Mouse (Mus musculus): Measurements from ENCODE around the gene Madcam1. TPM values are rescaled to one million over a fixed set of nuclear protein-coding genes. Genes with fewer than 3 reads are reported as not detected.

The Madcam1 gene
- total RNA-seq, 2 experiments from 2014 or later = not detected

- no peak for ATAC-seq (ENCODE audit: poor library complexity, severe bottlenecking)
These were observed 42.8 kb downstream of the Madcam1 start for GRCm38 (mm10) chr10:79707162-79707561.

- ATAC-seq (ENCODE audit: poor library complexity, severe bottlenecking) = no peak
These were observed 43.4 kb downstream of the Madcam1 start for GRCm38 (mm10) chr10:79707759-79708158.

GRCm38 (mm10) chr10:79708668-79709067 lies 44.3 kb downstream of the Madcam1 start:
- no peak for ATAC-seq (ENCODE audit: poor library complexity, severe bottlenecking)

GRCm38 (mm10) chr10:79709307-79709706 lies 44.9 kb downstream of the Madcam1 start:
- ATAC-seq (ENCODE audit: poor library complexity, severe bottlenecking) = no peak

- no peak for ATAC-seq (ENCODE audit: poor library complexity, severe bottlenecking)
These were observed 47.7 kb downstream of the Madcam1 start for GRCm38 (mm10) chr10:79712029-79712428.

GRCm38 (mm10) chr10:79712499-79713126 lies 48.3 kb downstream of the Madcam1 start:
- ATAC-seq (ENCODE audit: poor library complexity, severe bottlenecking) = peak; percentile 59

- ATAC-seq (ENCODE audit: poor library complexity, severe bottlenecking) = no peak
These were observed 48.8 kb downstream of the Madcam1 start for GRCm38 (mm10) chr10:79713163-79713562.

GRCm38 (mm10) chr10:79714996-79715395 lies 50.6 kb downstream of the Madcam1 start:
- ATAC-seq (ENCODE audit: poor library complexity, severe bottlenecking) = no peak

GRCm38 (mm10) chr10:79716254-79716987 lies 52.1 kb downstream of the Madcam1 start, which contains the start of gene Hcn2:
Gene Hcn2, plus strand, starts transcription at chr10:79716634.
- ATAC-seq (ENCODE audit: poor library complexity, severe bottlenecking) = no peak

GRCm38 (mm10) chr10:79716988-79717355 lies 52.6 kb downstream of the Madcam1 start:
- ATAC-seq (ENCODE audit: poor library complexity, severe bottlenecking) = peak; percentile 14; the same call in 1 of the 2 replicates

GRCm38 (mm10) chr10:79717640-79718357 lies 53.4 kb downstream of the Madcam1 start:
- ATAC-seq (ENCODE audit: poor library complexity, severe bottlenecking) = peak; percentile 61

Other genes with a start within 250 kb of the Madcam1 start
- not detected in 2 replicates for gene Vmn2r83, start 195.8 kb upstream of the Madcam1 start, total RNA-seq (2015)
- gene Vmn2r83, start 195.8 kb upstream of the Madcam1 start, total RNA-seq (2017) = not detected in 2 replicates
- gene Plpp2, start 130.8 kb upstream of the Madcam1 start, total RNA-seq (2015) = 13.5 and 14.7 TPM in 2 replicates
- gene Plpp2, start 130.8 kb upstream of the Madcam1 start, total RNA-seq (2017) = 3.9 and 5.1 TPM in 2 replicates
- gene Mier2, start 109.4 kb upstream of the Madcam1 start, total RNA-seq (2015) = 5.8 and 7.3 TPM in 2 replicates
- 9.4 and 19.5 TPM in 2 replicates for gene Mier2, start 109.4 kb upstream of the Madcam1 start, total RNA-seq (2017)
- not detected in 2 replicates for gene Theg, start 77.2 kb upstream of the Madcam1 start, total RNA-seq (2015)
- not detected in 2 replicates for gene Theg, start 77.2 kb upstream of the Madcam1 start, total RNA-seq (2017)
- gene C2cd4c, start 50.5 kb upstream of the Madcam1 start, total RNA-seq (2015) = not detected in 2 replicates
- not detected in 2 replicates for gene C2cd4c, start 50.5 kb upstream of the Madcam1 start, total RNA-seq (2017)
- gene Shc2, start 26.6 kb upstream of the Madcam1 start, total RNA-seq (2015) = not detected in 2 replicates
- gene Shc2, start 26.6 kb upstream of the Madcam1 start, total RNA-seq (2017) = not detected in 2 replicates
- gene Odf3l2, start 18.8 kb upstream of the Madcam1 start, total RNA-seq (2015) = not detected in 2 replicates
- not detected in 2 replicates for gene Odf3l2, start 18.8 kb upstream of the Madcam1 start, total RNA-seq (2017)
- gene Tpgs1, start 4.8 kb downstream of the Madcam1 start, total RNA-seq (2015) = 17.5 and 21.0 TPM in 2 replicates
- gene Tpgs1, start 4.8 kb downstream of the Madcam1 start, total RNA-seq (2017) = 8.8 and 21.1 TPM in 2 replicates
- gene Cdc34, start 17.6 kb downstream of the Madcam1 start, total RNA-seq (2015) = 52.6 and 53.3 TPM in 2 replicates
- gene Cdc34, start 17.6 kb downstream of the Madcam1 start, total RNA-seq (2017) = 70.2 and 100 TPM in 2 replicates
- 2.0 and 2.4 TPM in 2 replicates for gene Gzmm, start 24.5 kb downstream of the Madcam1 start, total RNA-seq (2015)
- gene Gzmm, start 24.5 kb downstream of the Madcam1 start, total RNA-seq (2017) = 0.20 and 0.92 TPM in 2 replicates
- 289 and 306 TPM in 2 replicates for gene Bsg, start 39.9 kb downstream of the Madcam1 start, total RNA-seq (2015)
- gene Bsg, start 39.9 kb downstream of the Madcam1 start, total RNA-seq (2017) = 194 and 196 TPM in 2 replicates
- gene Hcn2, start 52.1 kb downstream of the Madcam1 start, total RNA-seq (2015) = 0.04 TPM in 1 of 2 replicates, not detected in the other
- not detected in 2 replicates for gene Hcn2, start 52.1 kb downstream of the Madcam1 start, total RNA-seq (2017)
- 20.9 and 27.8 TPM in 2 replicates for gene Polrmt, start 82.0 kb downstream of the Madcam1 start, total RNA-seq (2015)
- 9.7 and 12.6 TPM in 2 replicates for gene Polrmt, start 82.0 kb downstream of the Madcam1 start, total RNA-seq (2017)
- gene Fgf22, start 90.5 kb downstream of the Madcam1 start, total RNA-seq (2015) = not detected in 2 replicates
- gene Fgf22, start 90.5 kb downstream of the Madcam1 start, total RNA-seq (2017) = not detected in 2 replicates
- 30.4 and 34.0 TPM in 2 replicates for gene Rnf126, start 102.4 kb downstream of the Madcam1 start, total RNA-seq (2015)
- gene Rnf126, start 102.4 kb downstream of the Madcam1 start, total RNA-seq (2017) = 12.5 and 13.0 TPM in 2 replicates
- gene Fstl3, start 112.7 kb downstream of the Madcam1 start, total RNA-seq (2015) = 3.9 and 5.3 TPM in 2 replicates
- gene Fstl3, start 112.7 kb downstream of the Madcam1 start, total RNA-seq (2017) = 1.7 and 2.7 TPM in 2 replicates
- 2.7 and 5.6 TPM in 2 replicates for gene Prss57, start 126.4 kb downstream of the Madcam1 start, total RNA-seq (2015)
- gene Prss57, start 126.4 kb downstream of the Madcam1 start, total RNA-seq (2017) = 1.2 and 1.8 TPM in 2 replicates
- gene Palm, start 129.0 kb downstream of the Madcam1 start, total RNA-seq (2015) = 39.3 and 42.2 TPM in 2 replicates
- gene Palm, start 129.0 kb downstream of the Madcam1 start, total RNA-seq (2017) = 30.2 and 35.5 TPM in 2 replicates
- not detected in 2 replicates for gene Misp, start 156.4 kb downstream of the Madcam1 start, total RNA-seq (2015)
- gene Misp, start 156.4 kb downstream of the Madcam1 start, total RNA-seq (2017) = not detected in 2 replicates
- 138 and 144 TPM in 2 replicates for gene Ptbp1, start 189.9 kb downstream of the Madcam1 start, total RNA-seq (2015)
- gene Ptbp1, start 189.9 kb downstream of the Madcam1 start, total RNA-seq (2017) = 97.9 and 133 TPM in 2 replicates
- gene Prtn3, start 209.9 kb downstream of the Madcam1 start, total RNA-seq (2015) = 322 and 372 TPM in 2 replicates
- 92.6 and 97.3 TPM in 2 replicates for gene Prtn3, start 209.9 kb downstream of the Madcam1 start, total RNA-seq (2017)
- gene Plppr3, start 210.1 kb downstream of the Madcam1 start, total RNA-seq (2015) = 6.2 and 10.6 TPM in 2 replicates
- 13.2 and 17.6 TPM in 2 replicates for gene Plppr3, start 210.1 kb downstream of the Madcam1 start, total RNA-seq (2017)
- 348 and 366 TPM in 2 replicates for gene Elane, start 221.7 kb downstream of the Madcam1 start, total RNA-seq (2015)
- gene Elane, start 221.7 kb downstream of the Madcam1 start, total RNA-seq (2017) = 161 and 164 TPM in 2 replicates
- gene Cfd, start 226.3 kb downstream of the Madcam1 start, total RNA-seq (2015) = not detected in 2 replicates
- gene Cfd, start 226.3 kb downstream of the Madcam1 start, total RNA-seq (2017) = not detected in 2 replicates
- 12.0 and 13.6 TPM in 2 replicates for gene Med16, start 244.4 kb downstream of the Madcam1 start, total RNA-seq (2015)
- gene Med16, start 244.4 kb downstream of the Madcam1 start, total RNA-seq (2017) = 17.5 and 18.0 TPM in 2 replicates
- not detected in 2 replicates for gene Gm26602, start 246.3 kb downstream of the Madcam1 start, total RNA-seq (2015)
- not detected in 2 replicates for gene Gm26602, start 246.3 kb downstream of the Madcam1 start, total RNA-seq (2017)

All from megakaryocyte, adult 5-6 weeks (primary cell).